Mouse (Mus musculus): Measurements from ENCODE around the gene 1700003E16Rik. TPM values are rescaled to one million over a fixed set of nuclear protein-coding genes. Genes with fewer than 3 reads are reported as not detected.
"Not testable (repeated sequence)": the region's sequence is repeated elsewhere in the genome, so short reads cannot be mapped to it uniquely, and the experiment has no call there.

The 1700003E16Rik gene
- total RNA-seq, 2 experiments from 2014 or later, result not detected

- not testable (repeated sequence) for DNase-seq
Measured at GRCm38 (mm10) chr6:83159456-83159855, 3.3 kb downstream of the 1700003E16Rik start.

- DNase-seq, result no peak
Measured at GRCm38 (mm10) chr6:83161442-83161841, 5.2 kb downstream of the 1700003E16Rik start.

DNA sequence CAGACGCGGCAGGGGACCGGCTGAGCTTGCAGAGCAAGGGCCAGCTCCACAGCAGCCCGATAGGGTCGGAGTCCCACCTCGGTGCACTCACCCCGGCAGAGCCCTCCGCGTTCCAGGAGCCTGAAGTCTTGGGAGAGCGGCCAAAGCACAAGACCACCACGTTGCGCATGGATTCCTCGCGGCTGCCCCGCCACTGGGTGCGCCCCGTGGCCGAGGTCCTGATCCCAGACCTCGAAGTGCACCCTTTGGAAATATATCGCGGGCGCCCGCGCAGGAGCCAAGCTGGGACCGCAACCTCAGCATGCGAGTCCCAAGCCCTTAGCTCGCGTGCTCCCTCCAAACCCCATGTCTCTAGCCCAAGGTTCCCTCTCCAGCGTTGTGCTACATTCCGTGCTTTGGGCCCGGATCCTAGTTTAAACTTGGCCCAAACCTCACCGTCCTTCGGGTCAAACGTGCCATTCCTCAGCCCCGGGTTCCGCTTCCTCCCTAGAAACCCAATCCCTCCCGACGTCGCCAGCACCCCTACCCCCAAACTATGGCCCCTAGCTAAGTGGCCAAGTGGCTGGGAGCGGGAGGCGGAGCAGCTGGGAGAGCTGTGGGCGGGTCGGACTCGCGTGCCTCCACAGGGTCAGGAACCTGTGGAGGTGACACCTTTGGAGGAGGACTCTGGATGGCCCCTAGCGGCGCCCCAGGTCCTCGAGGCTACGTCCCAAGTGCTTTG lies 5.9 kb downstream of the 1700003E16Rik start:
- no peak for DNase-seq

GRCm38 (mm10) chr6:83162701-83163100 lies 6.5 kb downstream of the 1700003E16Rik start:
- no peak for DNase-seq

GRCm38 (mm10) chr6:83165026-83165606 lies 8.9 kb downstream of the 1700003E16Rik start:
- DNase-seq, result no peak

DNA sequence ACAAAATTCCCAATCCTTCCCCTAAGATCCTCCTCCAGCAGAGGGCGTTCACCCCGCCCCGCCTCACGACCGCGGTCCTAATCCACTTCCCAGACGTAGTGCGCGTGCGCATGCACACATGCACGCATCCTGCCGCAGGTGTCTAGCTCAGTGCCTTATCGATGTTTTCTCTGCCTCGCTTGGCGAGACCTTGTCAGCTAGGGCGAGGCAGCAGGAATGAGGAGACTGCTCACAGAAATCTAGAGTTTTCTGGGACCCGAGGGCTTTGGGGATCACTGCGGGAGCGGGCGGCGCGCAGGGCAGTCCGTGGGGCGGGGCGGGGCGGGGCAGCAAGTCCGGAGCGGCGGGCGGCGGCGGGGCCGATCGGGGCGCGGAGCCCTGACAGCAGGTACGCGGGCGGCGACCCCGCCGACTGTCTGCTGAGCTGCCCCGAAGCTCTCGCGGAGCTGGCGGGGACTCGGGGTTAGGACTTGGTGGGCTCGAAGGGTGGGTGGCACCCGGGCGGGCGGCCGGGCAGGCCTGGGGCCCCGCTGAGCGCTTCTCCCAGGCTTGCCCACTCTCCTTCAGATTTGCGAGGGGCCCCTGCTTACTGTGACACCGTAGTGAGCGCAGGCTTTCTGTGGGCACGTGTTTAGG lies 9.5 kb downstream of the 1700003E16Rik start, which contains the start of gene Dctn1:
Gene Dctn1, plus strand, starts transcription at position 314 of the 636 bp plus-strand sequence.
- peak; percentile 89 for DNase-seq

DNA sequence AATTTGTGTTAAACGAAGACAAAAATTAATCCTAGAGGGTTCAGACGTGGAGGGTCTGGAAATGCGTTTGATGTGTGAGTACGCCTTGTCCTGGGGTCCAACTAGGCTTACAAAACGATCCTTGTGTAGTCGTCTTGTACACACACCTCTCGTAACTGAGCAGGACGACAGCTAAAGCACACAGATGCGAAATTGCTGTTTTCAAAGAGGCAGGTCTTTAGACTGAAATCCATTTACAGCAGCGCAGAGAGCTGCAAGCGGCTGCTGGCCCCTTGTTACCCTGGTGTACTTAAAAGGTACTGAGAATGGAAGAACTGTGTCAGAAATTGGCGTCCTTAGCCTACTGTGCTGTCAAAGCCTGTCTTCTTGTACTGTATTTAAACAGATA lies 10.0 kb downstream of the 1700003E16Rik start:
- no peak for DNase-seq

GRCm38 (mm10) chr6:83169872-83170271 lies 13.7 kb downstream of the 1700003E16Rik start:
- no peak for DNase-seq

DNA sequence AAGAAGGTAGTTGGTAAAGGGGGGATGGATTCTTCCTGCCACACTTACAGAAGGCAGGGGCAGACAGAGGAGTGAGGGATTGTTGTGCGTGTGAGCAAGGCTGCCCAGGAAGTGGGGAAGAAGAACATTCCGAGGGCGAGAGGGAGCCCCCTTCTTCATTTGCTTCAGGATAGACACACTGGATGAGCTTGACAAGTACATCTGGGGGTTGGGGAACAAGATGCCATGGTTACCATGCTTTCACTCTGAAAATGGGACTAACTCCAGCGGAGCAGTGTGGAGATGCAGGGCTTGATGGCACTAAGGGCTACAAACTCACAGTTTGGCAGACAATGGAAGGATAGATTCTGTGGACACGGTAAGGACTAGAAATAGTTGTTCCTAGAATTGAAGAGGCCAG lies 14.9 kb downstream of the 1700003E16Rik start:
- DNase-seq, result no peak

DNA sequence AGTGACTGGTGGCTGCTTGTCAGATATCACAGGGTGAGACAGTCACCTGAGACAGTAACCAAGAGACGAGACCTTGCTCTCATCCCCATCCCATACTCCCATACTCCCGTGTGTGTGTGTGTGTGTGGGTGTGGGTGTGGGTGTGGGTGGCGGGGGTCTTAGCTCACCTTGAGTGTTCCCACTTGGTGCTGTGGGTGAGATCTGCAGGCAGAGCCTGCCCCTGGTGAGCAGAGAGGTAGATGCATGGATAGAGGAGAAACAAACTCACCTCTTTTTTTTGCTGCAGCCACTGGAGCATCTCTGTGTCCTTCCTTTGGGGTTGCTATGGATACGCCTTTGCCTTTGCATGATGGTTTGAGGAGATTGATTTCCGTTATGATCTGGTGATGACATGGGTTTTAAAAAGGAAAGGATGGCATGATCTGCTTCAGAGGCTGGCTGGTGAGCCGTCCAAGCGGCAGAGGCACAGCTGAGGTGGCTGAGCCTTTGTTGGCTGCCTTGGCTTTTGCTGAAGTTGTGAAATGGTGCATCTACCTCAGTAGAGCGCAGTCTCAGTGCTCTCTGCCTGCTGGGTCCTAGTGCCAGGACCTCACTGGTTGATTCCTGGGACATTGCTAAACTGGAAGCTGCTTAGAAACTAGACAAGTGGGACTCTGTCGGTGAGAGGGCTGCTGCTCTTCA lies 16.2 kb downstream of the 1700003E16Rik start:
- no peak for DNase-seq

DNA sequence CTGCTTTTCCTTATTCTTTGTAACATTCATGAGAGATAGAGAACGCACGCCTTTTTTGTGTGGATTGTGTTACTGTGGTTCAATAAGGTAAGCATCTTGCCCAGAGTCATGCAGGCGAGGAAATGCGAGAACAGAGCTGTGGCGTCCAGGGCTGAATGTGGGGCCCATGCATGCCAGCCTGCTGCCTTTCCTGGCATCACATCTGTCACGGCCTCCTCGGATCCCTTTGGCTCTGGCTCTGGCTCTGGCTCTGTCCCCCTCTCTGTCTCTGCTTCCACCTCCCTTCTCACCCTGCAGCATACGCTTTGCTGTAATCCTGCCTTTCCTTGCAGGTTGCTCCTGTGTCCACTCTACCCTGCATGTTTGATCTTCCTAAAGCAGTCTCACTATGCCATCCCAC lies 19.8 kb downstream of the 1700003E16Rik start:
- DNase-seq, result peak; percentile 73

- DNase-seq, result no peak
Measured at GRCm38 (mm10) chr6:83179390-83180117, 23.4 kb downstream of the 1700003E16Rik start.

DNA sequence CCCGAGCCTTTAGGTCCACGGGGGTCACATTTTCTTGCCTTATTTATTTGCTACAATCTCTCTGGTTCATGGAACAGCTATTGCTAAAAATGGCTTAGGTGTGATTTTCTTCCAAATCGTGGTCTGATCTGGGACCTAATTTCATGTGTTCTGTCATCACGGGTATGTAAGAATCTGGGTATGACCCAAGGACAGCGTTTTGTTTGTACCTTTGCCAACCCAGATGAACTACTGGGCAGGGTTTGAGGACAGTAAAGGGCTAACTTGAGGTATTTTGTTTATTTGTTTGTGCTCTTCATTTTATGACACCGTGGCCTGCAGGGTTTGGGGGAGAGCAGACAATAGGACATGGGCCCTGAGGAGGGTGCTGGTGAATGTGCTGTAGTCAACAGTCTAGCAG lies 24.4 kb downstream of the 1700003E16Rik start:
- no peak for DNase-seq

- DNase-seq, result no peak
Measured at GRCm38 (mm10) chr6:83184858-83185435, 28.7 kb downstream of the 1700003E16Rik start.

GRCm38 (mm10) chr6:83185895-83186861 lies 30.0 kb downstream of the 1700003E16Rik start:
- peak; percentile 55 for DNase-seq

DNA sequence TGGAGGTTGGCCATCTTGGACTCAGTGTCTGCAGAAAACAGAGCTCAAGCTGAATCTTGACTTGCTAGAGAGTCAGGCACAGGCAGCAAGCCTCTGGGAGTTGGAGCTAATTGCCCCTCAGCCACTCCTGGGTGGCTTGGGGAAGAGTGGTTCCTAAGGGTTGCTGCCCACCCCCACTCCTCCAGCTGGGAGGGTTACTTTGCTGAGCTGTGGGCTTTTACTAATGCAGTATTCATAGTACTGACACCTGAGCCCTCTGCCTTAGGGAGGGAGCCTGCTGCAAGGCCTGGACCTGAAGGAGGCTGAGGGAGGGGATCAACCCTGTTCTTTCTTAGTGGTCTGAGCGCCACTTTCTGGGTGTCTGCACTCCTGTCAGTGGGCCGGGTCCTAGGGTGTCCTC lies 30.7 kb downstream of the 1700003E16Rik start:
- no peak for DNase-seq

- no peak for DNase-seq
Measured at GRCm38 (mm10) chr6:83193571-83193970, 37.4 kb downstream of the 1700003E16Rik start.

DNA sequence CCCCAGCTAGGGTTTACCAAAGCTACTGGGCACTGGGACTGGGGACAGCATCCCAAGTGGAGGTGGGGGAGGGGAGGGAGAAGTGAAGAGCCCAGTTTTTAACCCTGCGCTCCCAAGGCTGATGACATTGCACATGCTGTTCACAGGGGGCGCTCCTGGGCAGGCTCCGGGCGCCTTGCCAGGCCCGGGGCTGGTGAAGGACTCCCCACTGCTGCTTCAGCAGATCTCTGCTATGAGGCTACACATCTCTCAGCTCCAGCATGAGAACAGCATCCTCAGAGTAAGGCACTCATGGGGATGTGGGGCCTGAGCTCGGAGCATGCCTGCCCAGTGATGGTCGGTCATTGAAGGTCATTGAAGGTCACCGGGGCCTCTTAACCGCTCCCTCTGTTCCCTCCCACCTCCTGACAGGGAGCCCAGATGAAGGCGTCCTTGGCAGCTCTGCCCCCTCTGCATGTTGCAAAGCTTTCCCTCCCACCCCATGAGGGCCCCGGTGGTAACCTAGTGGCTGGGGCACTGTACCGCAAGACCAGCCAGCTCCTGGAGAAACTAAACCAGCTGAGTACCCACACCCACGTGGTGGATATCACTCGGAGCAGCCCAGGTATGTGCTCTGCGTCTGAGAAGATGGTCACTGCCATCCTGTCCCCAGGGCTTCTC lies 41.3 kb downstream of the 1700003E16Rik start:
- DNase-seq, result peak; percentile 40

GRCm38 (mm10) chr6:83203320-83203719 lies 47.1 kb downstream of the 1700003E16Rik start:
- no peak for DNase-seq

DNA sequence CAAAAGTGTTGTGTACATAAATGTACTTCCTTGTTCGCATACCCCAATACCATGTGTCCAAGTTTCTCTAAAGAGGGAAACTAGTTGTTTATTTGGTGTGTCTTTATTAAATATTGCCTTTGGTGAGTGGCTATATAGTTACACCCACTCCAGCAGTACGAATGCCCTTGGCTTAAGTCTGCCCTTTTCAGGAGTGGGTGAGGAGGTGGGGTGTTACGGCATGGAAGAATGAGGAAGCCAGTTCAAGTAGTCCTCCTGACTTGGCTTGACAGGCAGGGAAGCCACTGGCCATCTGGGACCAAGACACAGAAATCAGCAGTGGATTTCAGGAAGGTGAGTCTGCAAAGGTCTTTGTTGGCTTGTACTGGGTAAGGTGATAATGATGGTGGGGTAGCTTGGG lies 49.6 kb downstream of the 1700003E16Rik start:
- no peak for DNase-seq

All from gastrocnemius, postnatal 25 days (tissue).